Mouse (Mus musculus) v-Abl transformed pro-B cells (cell line): ENCODE results near the gene Galnt11.

Experiments used
- in situ Hi-C, 2 experiments: fragments of 400-800 bp; cut with MboI; formaldehyde crosslinking; loops; one replicate each; pipeline ENCODE4 v1.15.1; 2025; ENCODE audit not compliant: unreplicated experiment in 2 of 2

Gene Galnt11

GRCm38 (mm10) chr5:25252423-25252822 lies 30.7 kb downstream of the Galnt11 start:
- in situ Hi-C loops = no loop called here

- in situ Hi-C loops = no loop called here
Observed at GRCm38 (mm10) chr5:25252825-25253544, 31.3 kb downstream of the Galnt11 start.

- in situ Hi-C loops = no loop called here
Observed at GRCm38 (mm10) chr5:25254491-25254890, 32.8 kb downstream of the Galnt11 start.

GRCm38 (mm10) chr5:25256686-25257085 lies 35.0 kb downstream of the Galnt11 start:
- in situ Hi-C loops = no loop called here

- in situ Hi-C loops = no loop called here
Observed at GRCm38 (mm10) chr5:25261452-25261851, 39.7 kb downstream of the Galnt11 start.

- in situ Hi-C loops = no loop called here
Observed at GRCm38 (mm10) chr5:25262266-25262665, 40.6 kb downstream of the Galnt11 start.

- in situ Hi-C loops = no loop called here
Observed at GRCm38 (mm10) chr5:25268258-25268888, 46.7 kb downstream of the Galnt11 start.

- in situ Hi-C loops = no loop called here
Observed at GRCm38 (mm10) chr5:25275629-25276028, 53.9 kb downstream of the Galnt11 start.

- in situ Hi-C loops = no loop called here
Observed at GRCm38 (mm10) chr5:25276365-25276764, 54.7 kb downstream of the Galnt11 start.

- in situ Hi-C loops = no loop called here
Observed at GRCm38 (mm10) chr5:25283988-25284387, 62.3 kb downstream of the Galnt11 start.

- in situ Hi-C loops = no loop called here
Observed at GRCm38 (mm10) chr5:25296830-25297229, 75.1 kb downstream of the Galnt11 start.

GRCm38 (mm10) chr5:25310226-25310625 lies 88.5 kb downstream of the Galnt11 start:
- in situ Hi-C loops = no loop called here

- in situ Hi-C loops = no loop called here
Observed at GRCm38 (mm10) chr5:25313881-25314280, 92.2 kb downstream of the Galnt11 start.
